Mouse (Mus musculus): ENCODE data around the gene Adam12.

- TF ChIP-seq CHD2 (IDR thresholded peaks at IDR 0.05; ENCODE audit: low read depth, low read length) (no peak), HCFC1 (IDR thresholded peaks at IDR 0.05; ENCODE audit: borderline replicate concordance, insufficient read depth, low read length) (no peak), ZNF384 (IDR thresholded peaks at IDR 0.05; ENCODE audit: low read depth, low read length) (no peak), MAFK (IDR thresholded peaks at IDR 0.05; ENCODE audit: insufficient read depth, low read depth, low read length) (no peak)
Observed at GRCm38 (mm10) chr7:133891298-133891697, 340.6 kb downstream of the Adam12 start.

All from ES-E14 (cell line).